Mouse (Mus musculus) liver, embryonic 11.5 days (tissue): ENCODE data around the gene Ism1. TPM values are rescaled to one million over a fixed set of nuclear protein-coding genes. Genes with fewer than 3 reads are reported as not detected.
A peak's percentile ranks its signal among the peaks of the same experiment; 100 is the strongest.

Source experiments
- ATAC-seq: fragments of 200-750 bp; cut with Nextera tagmentation; replicated peaks from 2 replicates; pipeline ENCODE4 v1.8.0; 2017; ENCODE audit warnings: moderate number of reproducible peaks, mild to moderate bottlenecking, moderate TSS enrichment, moderate library complexity; ENCODE audit not compliant: low FRiP score
- DNase-seq: peaks from one replicate; pipeline ENCODE4 v3.0.0-alpha.2; 2017; ENCODE audit warnings: low spot score
- H3K27ac ChIP-seq: fragments of 300-500 bp; sonication (generic); 2 replicates; pipeline ENCODE4 v1.5.1; 2014; ENCODE audit warnings: mild to moderate bottlenecking, low read depth, low read length, control low read depth
- H3K27me3 ChIP-seq: fragments of 300-500 bp; sonication (generic); replicated peaks from 2 replicates; pipeline ENCODE4 v1.6.1; 2014; ENCODE audit warnings: low read length, mixed read lengths; ENCODE audit not compliant: control insufficient read depth, insufficient read depth
- H3K36me3 ChIP-seq: fragments of 300-500 bp; sonication (generic); 2 replicates; pipeline ENCODE4 v1.6.1; 2014; ENCODE audit warnings: mild to moderate bottlenecking, low read length, moderate library complexity, mixed read lengths; ENCODE audit not compliant: control insufficient read depth, insufficient read depth
- H3K4me1 ChIP-seq: fragments of 300-500 bp; sonication (generic); replicated peaks from 2 replicates; pipeline ENCODE4 v1.6.1; 2014; ENCODE audit warnings: low read length, mixed read lengths; ENCODE audit not compliant: control insufficient read depth, insufficient read depth
- H3K4me2 ChIP-seq: fragments of 300-500 bp; sonication (generic); 2 replicates; pipeline ENCODE4 v1.6.1; 2014; ENCODE audit warnings: mild to moderate bottlenecking, control low read depth, moderate library complexity
- H3K4me3 ChIP-seq: fragments of 300-500 bp; sonication (generic); 2 replicates; pipeline ENCODE4 v1.5.1; 2014; ENCODE audit warnings: low read depth, low read length, control low read depth
- H3K9ac ChIP-seq: fragments of 300-500 bp; sonication (generic); 2 replicates; pipeline ENCODE4 v1.6.1; 2014; ENCODE audit warnings: low read depth, low read length, control low read depth
- H3K9me3 ChIP-seq: fragments of 300-500 bp; sonication (generic); 2 replicates; pipeline ENCODE4 v1.6.1; 2016; ENCODE audit warnings: low read length, inconsistent platforms, mixed read lengths; ENCODE audit not compliant: control insufficient read depth
- WGBS: fragments of 180-500 bp; shearing (Covaris S2); extraction: QIAGEN DNeasy Blood & Tissue Kit; methylation state at CpG from one replicate; pipeline ENCODE4 v1.1.7; 2014; 5-methylcytosine and 5-hydroxymethylcytosine counted together
- polyA plus RNA-seq: library from polyadenylated mRNA; unstranded; fragments of >200 nt; fragmentation: Nextera tagmentation; extraction: Ambion mirVana; gene quantifications from 2 replicates; pipeline ENCODE4 v1.2.1, GENCODE M21; 2014

Gene Ism1
- polyA plus RNA-seq, 1 experiment from 2014 or later: 0.97 TPM

- Histone ChIP-seq H3K9ac (no peak overlapping the region), H3K4me3 (no peak overlapping the region), H3K27me3 (peaks cover 23% of the 10 kb centered on the region), H3K36me3 (no peaks in the 10 kb centered on the region), H3K9me3 (no peaks in the 10 kb centered on the region), H3K27ac (no peak overlapping the region), H3K4me2 (no peak overlapping the region), H3K4me1 (no peaks in the 10 kb centered on the region)
- DNase-seq: no peak
- WGBS: 38% methylated on average over 2 of the region's 2 CpGs
- no peak for ATAC-seq
Observed at GRCm38 (mm10) chr2:139672371-139672770, 5.6 kb upstream of the Ism1 start.

- Histone ChIP-seq H3K27me3 (peaks cover 49% of the 10 kb centered on the region), H3K4me3 (peak overlapping the region; percentile 67), H3K9ac (no peak overlapping the region), H3K4me2 (peak overlapping the region; percentile 86), H3K36me3 (no peaks in the 10 kb centered on the region), H3K4me1 (no peaks in the 10 kb centered on the region), H3K27ac (no peak overlapping the region), H3K9me3 (no peaks in the 10 kb centered on the region)
- under 1% methylated on average over 52 of the region's 52 CpGs for WGBS
- DNase-seq (peak; percentile 56), ATAC-seq (peak; percentile 42)
Observed at GRCm38 (mm10) chr2:139677065-139677762, 764 bp upstream of the Ism1 start.

- peak; percentile 63 for DNase-seq
- Histone ChIP-seq H3K9ac (no peak overlapping the region), H3K36me3 (no peaks in the 10 kb centered on the region), H3K27me3 (peaks cover 49% of the 10 kb centered on the region), H3K4me2 (peak overlapping the region; percentile 86), H3K27ac (no peak overlapping the region), H3K9me3 (no peaks in the 10 kb centered on the region), H3K4me3 (peak overlapping the region; percentile 67), H3K4me1 (no peaks in the 10 kb centered on the region)
- peak; percentile 64 for ATAC-seq
- WGBS: under 1% methylated on average over 84 of the region's 84 CpGs
Observed at GRCm38 (mm10) chr2:139678275-139679140, 530 bp downstream of the Ism1 start.

- Histone ChIP-seq H3K27me3 (peaks cover 25% of the 10 kb centered on the region), H3K9ac (no peak overlapping the region), H3K27ac (no peak overlapping the region), H3K4me3 (no peak overlapping the region), H3K4me1 (no peaks in the 10 kb centered on the region), H3K9me3 (no peaks in the 10 kb centered on the region), H3K36me3 (no peaks in the 10 kb centered on the region), H3K4me2 (no peak overlapping the region)
- no peak for DNase-seq
- WGBS: 59% methylated on average over 3 of the region's 3 CpGs
- no peak for ATAC-seq
Observed at GRCm38 (mm10) chr2:139682540-139682939, 4.6 kb downstream of the Ism1 start.

- DNase-seq (no peak), ATAC-seq (no peak)
- Histone ChIP-seq H3K4me2 (no peak overlapping the region), H3K27ac (no peak overlapping the region), H3K9ac (no peak overlapping the region), H3K4me1 (no peaks in the 10 kb centered on the region), H3K36me3 (no peaks in the 10 kb centered on the region), H3K4me3 (no peak overlapping the region), H3K9me3 (no peaks in the 10 kb centered on the region), H3K27me3 (no peaks in the 10 kb centered on the region)
- WGBS: 80% methylated on average over 1 of the region's 1 CpGs
Observed at GRCm38 (mm10) chr2:139689442-139690003, 11.5 kb downstream of the Ism1 start.

GRCm38 (mm10) chr2:139693521-139693920 is 15.5 kb downstream of the Ism1 start:
- Histone ChIP-seq H3K27me3 (no peaks in the 10 kb centered on the region), H3K36me3 (no peaks in the 10 kb centered on the region), H3K27ac (no peak overlapping the region), H3K4me1 (no peaks in the 10 kb centered on the region), H3K9ac (no peak overlapping the region), H3K4me2 (no peak overlapping the region), H3K9me3 (no peaks in the 10 kb centered on the region), H3K4me3 (no peak overlapping the region)
- ATAC-seq (no peak), DNase-seq (no peak)
- WGBS: 77% methylated on average over 3 of the region's 3 CpGs

- no peak overlapping the region for H3K27ac ChIP-seq
- ATAC-seq (no peak), DNase-seq (no peak)
- H3K9ac ChIP-seq: no peak overlapping the region
- H3K36me3 ChIP-seq: no peaks in the 10 kb centered on the region
- H3K4me1 ChIP-seq: no peaks in the 10 kb centered on the region
- WGBS: 73% methylated on average over 5 of the region's 5 CpGs
- H3K9me3 ChIP-seq: no peaks in the 10 kb centered on the region
- no peak overlapping the region for H3K4me2 ChIP-seq
- no peaks in the 10 kb centered on the region for H3K27me3 ChIP-seq
- H3K4me3 ChIP-seq: no peak overlapping the region
Observed at GRCm38 (mm10) chr2:139694638-139695037, 16.7 kb downstream of the Ism1 start.

- 73% methylated on average over 2 of the region's 2 CpGs for WGBS
- DNase-seq (no peak), ATAC-seq (no peak)
- no peak overlapping the region for H3K4me2 ChIP-seq
- no peaks in the 10 kb centered on the region for H3K9me3 ChIP-seq
- no peak overlapping the region for H3K27ac ChIP-seq
- no peak overlapping the region for H3K4me3 ChIP-seq
- H3K36me3 ChIP-seq: no peaks in the 10 kb centered on the region
- H3K4me1 ChIP-seq: no peaks in the 10 kb centered on the region
- no peak overlapping the region for H3K9ac ChIP-seq
- no peaks in the 10 kb centered on the region for H3K27me3 ChIP-seq
Observed at GRCm38 (mm10) chr2:139696578-139696977, 18.6 kb downstream of the Ism1 start.
